Mouse (Mus musculus) liver, embryonic 11.5 days (tissue): ENCODE measurements around the gene Eef1akmt1. TPM values are rescaled to one million over a fixed set of nuclear protein-coding genes. Genes with fewer than 3 reads are reported as not detected.

Experiments
- ATAC-seq: fragments of 200-750 bp; cut with Nextera tagmentation; replicated peaks from 2 replicates; pipeline ENCODE4 v1.8.0; 2017; ENCODE audit warnings: moderate number of reproducible peaks, mild to moderate bottlenecking, moderate TSS enrichment, moderate library complexity; ENCODE audit not compliant: low FRiP score
- DNase-seq: peaks from one replicate; pipeline ENCODE4 v3.0.0-alpha.2; 2017; ENCODE audit warnings: low spot score
- H3K27ac ChIP-seq: fragments of 300-500 bp; sonication (generic); 2 replicates; pipeline ENCODE4 v1.5.1; 2014; ENCODE audit warnings: mild to moderate bottlenecking, low read depth, low read length, control low read depth
- H3K27me3 ChIP-seq: fragments of 300-500 bp; sonication (generic); replicated peaks from 2 replicates; pipeline ENCODE4 v1.6.1; 2014; ENCODE audit warnings: low read length, mixed read lengths; ENCODE audit not compliant: control insufficient read depth, insufficient read depth
- H3K36me3 ChIP-seq: fragments of 300-500 bp; sonication (generic); 2 replicates; pipeline ENCODE4 v1.6.1; 2014; ENCODE audit warnings: mild to moderate bottlenecking, low read length, moderate library complexity, mixed read lengths; ENCODE audit not compliant: control insufficient read depth, insufficient read depth
- H3K4me1 ChIP-seq: fragments of 300-500 bp; sonication (generic); replicated peaks from 2 replicates; pipeline ENCODE4 v1.6.1; 2014; ENCODE audit warnings: low read length, mixed read lengths; ENCODE audit not compliant: control insufficient read depth, insufficient read depth
- H3K4me2 ChIP-seq: fragments of 300-500 bp; sonication (generic); 2 replicates; pipeline ENCODE4 v1.6.1; 2014; ENCODE audit warnings: mild to moderate bottlenecking, control low read depth, moderate library complexity
- H3K4me3 ChIP-seq: fragments of 300-500 bp; sonication (generic); 2 replicates; pipeline ENCODE4 v1.5.1; 2014; ENCODE audit warnings: low read depth, low read length, control low read depth
- H3K9ac ChIP-seq: fragments of 300-500 bp; sonication (generic); 2 replicates; pipeline ENCODE4 v1.6.1; 2014; ENCODE audit warnings: low read depth, low read length, control low read depth
- H3K9me3 ChIP-seq: fragments of 300-500 bp; sonication (generic); 2 replicates; pipeline ENCODE4 v1.6.1; 2016; ENCODE audit warnings: low read length, inconsistent platforms, mixed read lengths; ENCODE audit not compliant: control insufficient read depth
- whole genome bisulfite sequencing: fragments of 180-500 bp; shearing (Covaris S2); extraction: QIAGEN DNeasy Blood & Tissue Kit; methylation state at CpG from one replicate; pipeline ENCODE4 v1.1.7; 2014; 5-methylcytosine and 5-hydroxymethylcytosine counted together
- polyA plus RNA-seq: library from polyadenylated mRNA; unstranded; fragments of >200 nt; fragmentation: Nextera tagmentation; extraction: Ambion mirVana; gene quantifications from 2 replicates; pipeline ENCODE4 v1.2.1, GENCODE M21; 2014

Gene Eef1akmt1
- polyA plus RNA-seq, 1 experiment from 2014 or later = 80.6 TPM

DNA sequence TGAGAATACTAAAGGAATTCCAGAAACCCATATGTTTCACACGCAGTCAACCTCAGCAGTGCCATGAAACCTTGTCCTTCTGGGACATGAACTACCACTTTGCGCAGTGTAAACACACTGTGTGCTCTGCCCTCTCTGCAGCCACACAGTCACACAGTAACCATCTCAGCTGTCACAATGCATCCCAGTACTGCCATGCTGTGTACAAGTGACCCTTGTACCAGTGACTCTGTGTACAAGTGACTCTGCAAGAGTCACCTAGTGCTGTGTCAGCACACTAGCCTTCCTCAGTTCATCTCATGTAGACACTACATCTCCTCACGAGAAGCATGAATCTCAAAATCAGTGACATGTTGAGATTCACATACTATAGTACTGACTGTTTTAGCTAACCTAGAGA lies 38.8 kb downstream of the Eef1akmt1 start:
- ATAC-seq (no peak), DNase-seq (no peak)
- Histone ChIP-seq H3K4me3 (no peak overlapping the region), H3K4me1 (peaks cover 8% of the 10 kb centered on the region), H3K36me3 (no peaks in the 10 kb centered on the region), H3K9ac (no peak overlapping the region), H3K9me3 (no peaks in the 10 kb centered on the region), H3K27ac (no peak overlapping the region), H3K4me2 (no peak overlapping the region), H3K27me3 (peaks cover 15% of the 10 kb centered on the region)
- 85% methylated on average over 3 of the region's 3 CpGs for WGBS

GRCm38 (mm10) chr14:57529786-57530515 lies 41.5 kb downstream of the Eef1akmt1 start:
- H3K4me2 ChIP-seq = no peak overlapping the region
- DNase-seq (no peak), ATAC-seq (no peak)
- H3K36me3 ChIP-seq = no peaks in the 10 kb centered on the region
- H3K9me3 ChIP-seq = no peaks in the 10 kb centered on the region
- H3K4me1 ChIP-seq = peaks cover 15% of the 10 kb centered on the region
- H3K9ac ChIP-seq = no peak overlapping the region
- H3K4me3 ChIP-seq = no peak overlapping the region
- no peak overlapping the region for H3K27ac ChIP-seq
- WGBS = 58% methylated on average over 5 of the region's 5 CpGs
- H3K27me3 ChIP-seq = peaks cover 13% of the 10 kb centered on the region

- peaks cover 18% of the 10 kb centered on the region for H3K4me1 ChIP-seq
- H3K27me3 ChIP-seq = peaks cover 13% of the 10 kb centered on the region
- DNase-seq = no peak
- H3K27ac ChIP-seq = no peak overlapping the region
- ATAC-seq = no peak
- H3K9me3 ChIP-seq = no peaks in the 10 kb centered on the region
- 37% methylated on average over 10 of the region's 10 CpGs for WGBS
- H3K36me3 ChIP-seq = no peaks in the 10 kb centered on the region
- no peak overlapping the region for H3K9ac ChIP-seq
- H3K4me3 ChIP-seq = no peak overlapping the region
- H3K4me2 ChIP-seq = no peak overlapping the region
Observed at GRCm38 (mm10) chr14:57529086-57529785, 42.2 kb downstream of the Eef1akmt1 start.

GRCm38 (mm10) chr14:57527598-57527997 lies 43.8 kb downstream of the Eef1akmt1 start:
- H3K4me3 ChIP-seq = no peak overlapping the region
- no peak overlapping the region for H3K4me2 ChIP-seq
- 37% methylated on average over 2 of the region's 2 CpGs for WGBS
- no peaks in the 10 kb centered on the region for H3K36me3 ChIP-seq
- DNase-seq = no peak
- H3K27ac ChIP-seq = no peak overlapping the region
- H3K27me3 ChIP-seq = peaks cover 16% of the 10 kb centered on the region
- no peak for ATAC-seq
- no peaks in the 10 kb centered on the region for H3K9me3 ChIP-seq
- H3K9ac ChIP-seq = no peak overlapping the region
- peaks cover 18% of the 10 kb centered on the region for H3K4me1 ChIP-seq

GRCm38 (mm10) chr14:57527122-57527521 lies 44.3 kb downstream of the Eef1akmt1 start:
- Histone ChIP-seq H3K4me3 (no peak overlapping the region), H3K27me3 (peaks cover 16% of the 10 kb centered on the region), H3K36me3 (no peaks in the 10 kb centered on the region), H3K4me1 (peaks cover 18% of the 10 kb centered on the region), H3K4me2 (no peak overlapping the region), H3K9me3 (no peaks in the 10 kb centered on the region), H3K9ac (no peak overlapping the region), H3K27ac (no peak overlapping the region)
- 26% methylated on average over 7 of the region's 7 CpGs for WGBS
- ATAC-seq (no peak), DNase-seq (no peak)

DNA sequence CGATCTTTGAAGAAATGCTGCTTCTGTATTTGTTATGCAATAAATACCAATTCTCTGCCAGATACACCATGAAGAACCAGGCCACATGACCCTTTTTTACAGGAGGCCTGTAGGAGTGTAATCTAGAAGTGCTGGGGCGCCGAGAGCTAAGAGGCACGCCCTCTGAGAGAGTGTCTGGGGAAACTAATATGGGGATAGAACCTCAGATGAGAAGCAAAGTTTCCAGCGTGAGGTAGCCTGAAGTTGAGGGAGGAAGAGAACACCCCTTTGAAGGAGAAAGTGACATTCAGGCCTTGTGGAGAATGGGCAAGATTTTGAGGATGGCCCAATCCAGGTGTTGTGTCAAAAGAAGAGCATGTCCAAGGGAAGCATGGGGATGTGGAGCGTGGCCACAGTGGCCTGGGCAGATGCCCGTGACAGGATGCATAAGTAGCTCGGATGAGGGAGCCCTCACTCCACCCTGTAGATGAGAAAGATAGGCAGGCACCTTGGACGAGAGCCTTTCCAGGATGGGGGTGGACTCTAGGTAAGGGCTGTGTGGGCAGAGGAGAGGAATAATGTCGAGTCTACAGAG lies 45.3 kb downstream of the Eef1akmt1 start:
- WGBS = 48% methylated on average over 10 of the region's 10 CpGs
- peaks cover 16% of the 10 kb centered on the region for H3K27me3 ChIP-seq

GRCm38 (mm10) chr14:57525388-57526049 lies 45.9 kb downstream of the Eef1akmt1 start:
- Histone ChIP-seq H3K4me2 (peak overlapping the region; percentile 88), H3K4me1 (peaks cover 18% of the 10 kb centered on the region), H3K27ac (no peak overlapping the region), H3K36me3 (no peaks in the 10 kb centered on the region), H3K27me3 (peaks cover 16% of the 10 kb centered on the region), H3K4me3 (peak overlapping the region; percentile 68), H3K9ac (peak overlapping the region; percentile 46), H3K9me3 (no peaks in the 10 kb centered on the region)
- WGBS = under 1% methylated on average over 55 of the region's 60 CpGs
- peak; percentile 78 for ATAC-seq
- DNase-seq = peak; percentile 80

More for the DNA sequence above, 45.3 kb downstream of the Eef1akmt1 start:
- H3K36me3 ChIP-seq = no peaks in the 10 kb centered on the region
- H3K4me3 ChIP-seq = peak overlapping the region; percentile 68
- peaks cover 18% of the 10 kb centered on the region for H3K4me1 ChIP-seq
- DNase-seq = no peak
- no peak overlapping the region for H3K9ac ChIP-seq
- H3K4me2 ChIP-seq = peak overlapping the region; percentile 88
- ATAC-seq = peak; percentile 27; the same call in 1 of the 2 replicates
- no peak overlapping the region for H3K27ac ChIP-seq
- H3K9me3 ChIP-seq = no peaks in the 10 kb centered on the region

DNA sequence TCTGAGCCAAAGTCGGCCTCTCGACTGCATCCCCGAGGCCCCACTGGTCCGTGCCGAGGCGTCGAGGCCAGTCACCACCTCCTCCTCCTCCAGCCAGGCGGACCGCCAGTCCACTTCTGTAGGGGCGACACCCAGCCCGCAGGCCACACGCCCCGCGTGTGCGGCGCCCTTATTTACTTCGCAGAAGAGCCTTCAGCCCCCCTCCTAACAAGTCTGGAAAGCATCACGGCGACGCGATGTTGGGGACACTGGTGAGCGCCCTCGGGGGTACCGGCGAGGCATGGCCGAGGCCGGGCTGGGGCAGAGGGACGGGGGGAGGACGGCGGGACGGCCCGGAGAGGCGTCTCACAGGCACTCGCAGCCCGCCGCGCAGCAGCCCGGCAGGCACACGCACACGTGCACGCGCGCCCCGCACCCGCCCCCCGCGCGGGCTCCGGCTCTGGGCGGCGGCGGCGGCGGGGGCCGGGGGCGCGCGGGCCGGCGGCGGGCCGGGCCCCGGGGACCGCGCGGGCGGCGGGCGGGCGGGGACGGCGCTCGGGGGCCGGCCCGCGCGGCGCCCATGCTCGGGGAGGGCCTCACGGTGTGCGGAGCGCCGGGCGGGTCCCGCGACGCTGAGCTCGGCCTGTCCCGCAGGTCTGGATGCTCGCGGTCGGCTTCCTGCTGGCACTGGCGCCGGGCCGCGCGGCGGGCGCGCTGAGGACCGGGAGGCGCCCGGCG lies 46.6 kb downstream of the Eef1akmt1 start, which contains the start of gene Il17d:
Gene Il17d (plus strand): TSS at position 107 of the 717 bp plus-strand sequence.
- no peaks in the 10 kb centered on the region for H3K36me3 ChIP-seq
- ATAC-seq (peak; percentile 15; the same call in 1 of the 2 replicates), DNase-seq (no peak)
- no peaks in the 10 kb centered on the region for H3K9me3 ChIP-seq
- peaks cover 17% of the 10 kb centered on the region for H3K4me1 ChIP-seq
- H3K9ac ChIP-seq = peak within 1 kb of the TSS; percentile 46
- under 1% methylated on average over 48 of the region's 104 CpGs for WGBS
- peak within 1 kb of the TSS; percentile 88 for H3K4me2 ChIP-seq
- H3K27me3 ChIP-seq = peaks cover 16% of the 10 kb centered on the region
- peak within 1 kb of the TSS; percentile 68 for H3K4me3 ChIP-seq
- H3K27ac ChIP-seq = no peak within 1 kb of the TSS
